Mouse (Mus musculus): ENCODE data around the gene Csad. TPM values are rescaled to one million over a fixed set of nuclear protein-coding genes. Genes with fewer than 3 reads are reported as not detected.

Csad gene
- polyA plus RNA-seq, 1 experiment from 2014 or later: 25.9 TPM

GRCm38 (mm10) chr15:102224992-102225617 lies 20.6 kb upstream of the Csad start:
- Histone ChIP-seq H3K9me3 (ENCODE audit: control insufficient read depth, low read length) (no peaks in the 10 kb centered on the region), H3K4me2 (ENCODE audit: low read length) (peak overlapping the region; percentile 79), H3K4me3 (replicated peaks; ENCODE audit: low read depth, low read length) (peak overlapping the region; percentile 39; the same call in 1 of the 2 replicates), H3K4me1 (ENCODE audit: control insufficient read depth, insufficient read depth, low read length) (peaks cover 12% of the 10 kb centered on the region), H3K36me3 (ENCODE audit: control insufficient read depth, insufficient read depth, low read length) (no peaks in the 10 kb centered on the region), H3K27me3 (ENCODE audit: control insufficient read depth, insufficient read depth, low read length) (peaks cover 19% of the 10 kb centered on the region), H3K27ac (replicated peaks; ENCODE audit: low read depth, low read length) (no peak overlapping the region), H3K9ac (replicated peaks; ENCODE audit: low read length) (peak overlapping the region; percentile 50)
- WGBS: 22% methylated on average over 21 of the region's 21 CpGs
- DNase-seq: no peak
- no peak for ATAC-seq (ENCODE audit: low FRiP score, low TSS enrichment)

GRCm38 (mm10) chr15:102224186-102224991 lies 19.9 kb upstream of the Csad start:
- DNase-seq: peak; percentile 87
- no peaks in the 10 kb centered on the region for H3K9me3 ChIP-seq (ENCODE audit: control insufficient read depth, low read length)
- no peak overlapping the region for H3K27ac ChIP-seq (replicated peaks; ENCODE audit: low read depth, low read length)
- peak overlapping the region; percentile 79 for H3K4me2 ChIP-seq (ENCODE audit: low read length)
- peak overlapping the region; percentile 39 for H3K4me3 ChIP-seq (replicated peaks; ENCODE audit: low read depth, low read length)
- H3K4me1 ChIP-seq (ENCODE audit: control insufficient read depth, insufficient read depth, low read length): peaks cover 12% of the 10 kb centered on the region
- peak overlapping the region; percentile 50 for H3K9ac ChIP-seq (replicated peaks; ENCODE audit: low read length)
- H3K36me3 ChIP-seq (ENCODE audit: control insufficient read depth, insufficient read depth, low read length): no peaks in the 10 kb centered on the region
- ATAC-seq (ENCODE audit: low FRiP score, low TSS enrichment): peak; percentile 72
- peaks cover 19% of the 10 kb centered on the region for H3K27me3 ChIP-seq (ENCODE audit: control insufficient read depth, insufficient read depth, low read length)
- WGBS: 3% methylated on average over 43 of the region's 43 CpGs

- H3K9me3 ChIP-seq (ENCODE audit: control insufficient read depth, low read length): no peaks in the 10 kb centered on the region
- no peak for ATAC-seq (ENCODE audit: low FRiP score, low TSS enrichment)
Observed at GRCm38 (mm10) chr15:102222386-102222785, 17.9 kb upstream of the Csad start.

GRCm38 (mm10) chr15:102217325-102217724 lies 12.8 kb upstream of the Csad start:
- no peaks in the 10 kb centered on the region for H3K4me1 ChIP-seq (ENCODE audit: control insufficient read depth, insufficient read depth, low read length)
- H3K36me3 ChIP-seq (ENCODE audit: control insufficient read depth, insufficient read depth, low read length): peaks cover 52% of the 10 kb centered on the region
- H3K27ac ChIP-seq (replicated peaks; ENCODE audit: low read depth, low read length): no peak overlapping the region
- H3K9me3 ChIP-seq (ENCODE audit: control insufficient read depth, low read length): no peaks in the 10 kb centered on the region
- 92% methylated on average over 7 of the region's 7 CpGs for WGBS
- H3K9ac ChIP-seq (replicated peaks; ENCODE audit: low read length): no peak overlapping the region
- ATAC-seq (ENCODE audit: low FRiP score, low TSS enrichment): no peak
- H3K4me2 ChIP-seq (ENCODE audit: low read length): no peak overlapping the region
- no peaks in the 10 kb centered on the region for H3K27me3 ChIP-seq (ENCODE audit: control insufficient read depth, insufficient read depth, low read length)
- no peak overlapping the region for H3K4me3 ChIP-seq (replicated peaks; ENCODE audit: low read depth, low read length)
- DNase-seq: no peak

More at GRCm38 (mm10) chr15:102222386-102222785, 17.9 kb upstream of the Csad start:
- no peak overlapping the region for H3K4me3 ChIP-seq (replicated peaks; ENCODE audit: low read depth, low read length)
- no peak for DNase-seq
- H3K4me1 ChIP-seq (ENCODE audit: control insufficient read depth, insufficient read depth, low read length): peaks cover 12% of the 10 kb centered on the region
- H3K27ac ChIP-seq (replicated peaks; ENCODE audit: low read depth, low read length): no peak overlapping the region
- peaks cover 5% of the 10 kb centered on the region; the same call in 1 of the 2 replicates for H3K36me3 ChIP-seq (ENCODE audit: control insufficient read depth, insufficient read depth, low read length)
- no peak overlapping the region for H3K4me2 ChIP-seq (ENCODE audit: low read length)
- no peak overlapping the region for H3K9ac ChIP-seq (replicated peaks; ENCODE audit: low read length)
- H3K27me3 ChIP-seq (ENCODE audit: control insufficient read depth, insufficient read depth, low read length): peaks cover 19% of the 10 kb centered on the region
- 68% methylated on average over 10 of the region's 10 CpGs for WGBS

GRCm38 (mm10) chr15:102216459-102217228 lies 12.1 kb upstream of the Csad start:
- no peaks in the 10 kb centered on the region for H3K4me1 ChIP-seq (ENCODE audit: control insufficient read depth, insufficient read depth, low read length)
- no peak overlapping the region for H3K27ac ChIP-seq (replicated peaks; ENCODE audit: low read depth, low read length)
- H3K9ac ChIP-seq (replicated peaks; ENCODE audit: low read length): no peak overlapping the region
- peaks cover 58% of the 10 kb centered on the region for H3K36me3 ChIP-seq (ENCODE audit: control insufficient read depth, insufficient read depth, low read length)
- H3K4me3 ChIP-seq (replicated peaks; ENCODE audit: low read depth, low read length): no peak overlapping the region
- H3K4me2 ChIP-seq (ENCODE audit: low read length): no peak overlapping the region
- no peak for ATAC-seq (ENCODE audit: low FRiP score, low TSS enrichment)
- WGBS: 88% methylated on average over 16 of the region's 16 CpGs
- no peaks in the 10 kb centered on the region for H3K9me3 ChIP-seq (ENCODE audit: control insufficient read depth, low read length)
- no peak for DNase-seq
- no peaks in the 10 kb centered on the region for H3K27me3 ChIP-seq (ENCODE audit: control insufficient read depth, insufficient read depth, low read length)

GRCm38 (mm10) chr15:102215624-102216023 lies 11.1 kb upstream of the Csad start:
- WGBS: 74% methylated on average over 6 of the region's 6 CpGs
- no peak overlapping the region for H3K4me3 ChIP-seq (replicated peaks; ENCODE audit: low read depth, low read length)
- no peak overlapping the region for H3K27ac ChIP-seq (replicated peaks; ENCODE audit: low read depth, low read length)
- H3K27me3 ChIP-seq (ENCODE audit: control insufficient read depth, insufficient read depth, low read length): no peaks in the 10 kb centered on the region
- peaks cover 64% of the 10 kb centered on the region for H3K36me3 ChIP-seq (ENCODE audit: control insufficient read depth, insufficient read depth, low read length)
- H3K9me3 ChIP-seq (ENCODE audit: control insufficient read depth, low read length): no peaks in the 10 kb centered on the region
- ATAC-seq (ENCODE audit: low FRiP score, low TSS enrichment) (no peak), DNase-seq (no peak)
- H3K4me1 ChIP-seq (ENCODE audit: control insufficient read depth, insufficient read depth, low read length): no peaks in the 10 kb centered on the region
- H3K9ac ChIP-seq (replicated peaks; ENCODE audit: low read length): no peak overlapping the region
- no peak overlapping the region for H3K4me2 ChIP-seq (ENCODE audit: low read length)

- Histone ChIP-seq H3K36me3 (ENCODE audit: control insufficient read depth, insufficient read depth, low read length) (peaks cover 77% of the 10 kb centered on the region), H3K4me1 (ENCODE audit: control insufficient read depth, insufficient read depth, low read length) (no peaks in the 10 kb centered on the region), H3K4me2 (ENCODE audit: low read length) (no peak overlapping the region), H3K27ac (replicated peaks; ENCODE audit: low read depth, low read length) (no peak overlapping the region), H3K4me3 (replicated peaks; ENCODE audit: low read depth, low read length) (no peak overlapping the region), H3K27me3 (ENCODE audit: control insufficient read depth, insufficient read depth, low read length) (no peaks in the 10 kb centered on the region), H3K9me3 (ENCODE audit: control insufficient read depth, low read length) (no peaks in the 10 kb centered on the region), H3K9ac (replicated peaks; ENCODE audit: low read length) (no peak overlapping the region)
- ATAC-seq (ENCODE audit: low FRiP score, low TSS enrichment): no peak
- 47% methylated on average over 2 of the region's 2 CpGs for WGBS
- no peak for DNase-seq
Observed at GRCm38 (mm10) chr15:102214132-102214531, 9.6 kb upstream of the Csad start.

- Histone ChIP-seq H3K4me1 (ENCODE audit: control insufficient read depth, insufficient read depth, low read length) (no peaks in the 10 kb centered on the region; the same call in 1 of the 2 replicates), H3K4me2 (ENCODE audit: low read length) (no peak overlapping the region), H3K36me3 (ENCODE audit: control insufficient read depth, insufficient read depth, low read length) (peaks cover 90% of the 10 kb centered on the region), H3K4me3 (replicated peaks; ENCODE audit: low read depth, low read length) (no peak overlapping the region), H3K9me3 (ENCODE audit: control insufficient read depth, low read length) (no peaks in the 10 kb centered on the region), H3K27me3 (ENCODE audit: control insufficient read depth, insufficient read depth, low read length) (no peaks in the 10 kb centered on the region), H3K9ac (replicated peaks; ENCODE audit: low read length) (no peak overlapping the region), H3K27ac (replicated peaks; ENCODE audit: low read depth, low read length) (no peak overlapping the region)
- DNase-seq: no peak
- no peak for ATAC-seq (ENCODE audit: low FRiP score, low TSS enrichment)
- WGBS: 84% methylated on average over 6 of the region's 6 CpGs
Observed at GRCm38 (mm10) chr15:102211895-102212294, 7.4 kb upstream of the Csad start.
